Mouse (Mus musculus): ENCODE results near the gene Lrtm2.

GRCm38 (mm10) chr6:119280761-119281160, 49.8 kb downstream of the Lrtm2 start:
- TF ChIP-seq CTCF (IDR thresholded peaks at IDR 0.05; ENCODE audit: borderline replicate concordance, insufficient read depth, low read length) (no peak), POLR2A (IDR thresholded peaks at IDR 0.05; ENCODE audit: low read depth, low read length) (no peak)
